Mouse (Mus musculus) midbrain, embryonic 10.5 days (tissue): ENCODE measurements at regions not wholly inside any gene's neighbourhood (a gene's known extent, or its start where the extent isn't known, plus 50 kb on each side); places are given as distances from the start of the nearest gene placed in this dataset.

Experiments used
- DNase-seq: peaks from one replicate; pipeline ENCODE4 v3.0.0-alpha.2; 2017; ENCODE audit warnings: low spot score
- H3K27ac ChIP-seq: fragments of 300-500 bp; sonication (generic); replicated peaks from 2 replicates; pipeline ENCODE4 v1.5.1; 2016; ENCODE audit warnings: mild to moderate bottlenecking
- H3K27me3 ChIP-seq: fragments of 300-500 bp; sonication (generic); 2 replicates; pipeline ENCODE4 v1.6.1; 2016; ENCODE audit warnings: low read depth, mild to moderate bottlenecking; ENCODE audit not compliant: poor library complexity, severe bottlenecking
- H3K36me3 ChIP-seq: fragments of 300-500 bp; sonication (generic); 2 replicates; pipeline ENCODE4 v1.6.1; 2016; ENCODE audit warnings: mild to moderate bottlenecking, moderate library complexity
- H3K4me1 ChIP-seq: fragments of 300-500 bp; sonication (generic); 2 replicates; pipeline ENCODE4 v1.6.1; 2016
- H3K4me3 ChIP-seq: fragments of 300-500 bp; sonication (generic); 2 replicates; pipeline ENCODE4 v1.5.1; 2016; ENCODE audit warnings: mild to moderate bottlenecking, moderate library complexity
- H3K9me3 ChIP-seq: fragments of 300-500 bp; sonication (generic); replicated peaks from 2 replicates; pipeline ENCODE4 v1.6.1; 2016; ENCODE audit warnings: mild to moderate bottlenecking
- WGBS: fragments of 180-500 bp; shearing (Covaris S2); methylation state at CpG from one replicate; pipeline ENCODE4 v1.1.7; 2016; 5-methylcytosine and 5-hydroxymethylcytosine counted together

DNA sequence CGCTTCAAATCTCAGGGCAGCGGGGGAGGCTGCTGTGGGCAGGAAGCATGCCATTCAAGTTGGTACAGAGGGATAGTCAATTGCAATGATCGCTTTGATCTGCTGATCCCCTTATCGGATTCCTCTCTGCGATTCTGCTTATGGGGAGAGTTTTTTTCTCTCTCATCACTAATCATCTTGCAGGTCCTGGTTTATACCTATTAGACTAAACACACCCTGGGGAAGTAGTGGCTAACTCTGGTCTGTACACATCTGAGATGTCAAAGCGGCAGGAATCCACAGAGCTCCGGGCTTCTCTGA lies 107.1 kb upstream of the Nebl start:
- WGBS = 41% methylated on average over 7 of the region's 7 CpGs
- H3K9me3 ChIP-seq = peaks cover 7% of the 10 kb centered on the region; the same call in 1 of the 2 replicates
- H3K27ac ChIP-seq = peak overlapping the region; percentile 82
- no peak for DNase-seq
- H3K4me3 ChIP-seq = peak overlapping the region; percentile 33
- H3K4me1 ChIP-seq = peaks cover 44% of the 10 kb centered on the region
- H3K36me3 ChIP-seq = no peaks in the 10 kb centered on the region
- peaks cover 68% of the 10 kb centered on the region for H3K27me3 ChIP-seq

- WGBS = 51% methylated on average over 14 of the region's 14 CpGs
- Histone ChIP-seq H3K4me3 (peak overlapping the region; percentile 33), H3K27me3 (peaks cover 64% of the 10 kb centered on the region), H3K9me3 (peaks cover 7% of the 10 kb centered on the region; the same call in 1 of the 2 replicates), H3K4me1 (peaks cover 44% of the 10 kb centered on the region), H3K27ac (peak overlapping the region; percentile 82), H3K36me3 (no peaks in the 10 kb centered on the region)
- peak; percentile 32 for DNase-seq
These were observed 106.5 kb upstream of the Nebl start for GRCm38 (mm10) chr2:17837541-17838380.

DNA sequence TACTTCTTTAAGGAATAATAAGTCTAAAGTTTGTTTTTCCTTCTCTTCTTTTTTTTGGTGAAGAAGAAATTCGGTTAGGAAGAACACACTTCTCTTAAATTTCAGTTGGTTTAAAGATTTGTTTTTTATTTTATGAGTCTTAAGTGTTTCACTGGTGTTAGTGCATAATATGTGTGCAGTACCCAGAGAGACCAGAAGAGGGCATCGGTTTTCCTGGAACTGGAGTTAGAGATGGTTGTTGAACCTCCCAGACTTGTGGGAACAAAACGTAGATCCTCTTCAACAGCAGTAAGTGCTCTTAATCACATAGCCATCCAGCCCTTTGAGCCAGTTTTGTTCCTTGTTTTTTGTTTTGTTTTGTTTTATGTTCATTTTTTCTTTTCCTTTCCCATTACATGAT lies 101.5 kb upstream of the Nebl start:
- WGBS = 74% methylated on average over 3 of the region's 3 CpGs
- no peak for DNase-seq
- no peak overlapping the region for H3K4me3 ChIP-seq

DNA sequence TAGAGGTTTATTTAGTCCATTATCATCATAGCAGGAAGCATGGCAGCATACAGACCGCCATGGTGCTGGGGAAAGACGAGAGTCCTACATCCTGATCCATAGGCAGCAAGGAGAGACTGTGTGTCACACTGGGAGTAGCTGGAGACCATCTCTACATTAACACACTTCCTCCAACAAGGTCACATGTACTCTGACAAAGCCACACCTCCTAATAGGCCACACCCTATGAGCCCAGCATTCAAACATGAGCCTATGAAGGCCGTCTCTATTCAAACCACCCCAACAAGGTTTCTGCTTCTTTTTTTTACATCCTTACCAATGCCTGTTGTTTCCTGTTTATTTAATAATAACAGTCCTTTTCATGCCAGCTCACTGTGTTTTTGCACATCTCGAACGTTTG lies 99.0 kb upstream of the Nebl start:
- Histone ChIP-seq H3K27ac (no peak overlapping the region), H3K36me3 (no peaks in the 10 kb centered on the region), H3K4me1 (peaks cover 6% of the 10 kb centered on the region), H3K9me3 (peaks cover under 1% of the 10 kb centered on the region; the same call in 1 of the 2 replicates), H3K27me3 (peaks cover 22% of the 10 kb centered on the region), H3K4me3 (no peak overlapping the region)
- 90% methylated on average over 5 of the region's 5 CpGs for WGBS
- no peak for DNase-seq

More for the DNA sequence above, 101.5 kb upstream of the Nebl start:
- H3K4me1 ChIP-seq = peaks cover 13% of the 10 kb centered on the region
- H3K27ac ChIP-seq = no peak overlapping the region
- peaks cover 36% of the 10 kb centered on the region for H3K27me3 ChIP-seq
- no peaks in the 10 kb centered on the region for H3K36me3 ChIP-seq
- H3K9me3 ChIP-seq = peaks cover 7% of the 10 kb centered on the region; the same call in 1 of the 2 replicates

DNA sequence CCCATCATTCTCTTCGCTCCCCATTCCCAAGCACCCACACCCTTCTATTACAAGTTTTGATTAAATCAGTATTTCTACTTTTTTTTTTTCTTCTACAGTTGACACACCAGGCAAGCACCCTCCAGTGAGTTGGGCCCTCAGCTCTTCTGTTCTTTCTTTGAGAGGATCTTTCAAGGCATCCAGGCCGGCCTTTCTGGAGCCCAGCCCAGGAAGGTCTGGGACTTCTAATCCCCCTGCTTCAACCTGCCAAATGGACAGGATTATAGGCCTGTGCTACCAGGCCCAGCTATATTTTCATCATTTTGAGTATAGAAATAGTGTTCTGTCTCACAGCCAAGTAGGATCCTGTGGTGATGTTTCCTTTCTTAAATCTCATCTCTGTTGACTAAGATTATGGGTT lies 94.0 kb upstream of the Nebl start:
- H3K27me3 ChIP-seq = peaks cover 26% of the 10 kb centered on the region
- H3K27ac ChIP-seq = no peak overlapping the region
- WGBS = 94% methylated on average over 2 of the region's 2 CpGs
- H3K36me3 ChIP-seq = no peaks in the 10 kb centered on the region
- 0 out of 2 replicates have a peak, but pooled peaks cover 5% of the 10 kb centered on the region for H3K4me1 ChIP-seq
- no peak for DNase-seq
- no peaks in the 10 kb centered on the region for H3K9me3 ChIP-seq
- no peak overlapping the region for H3K4me3 ChIP-seq

- Histone ChIP-seq H3K4me3 (no peak overlapping the region), H3K4me1 (0 out of 2 replicates have a peak, but pooled peaks cover 5% of the 10 kb centered on the region), H3K27ac (no peak overlapping the region), H3K27me3 (peaks cover 26% of the 10 kb centered on the region), H3K9me3 (no peaks in the 10 kb centered on the region), H3K36me3 (no peaks in the 10 kb centered on the region)
- WGBS = 89% methylated on average over 5 of the region's 5 CpGs
- DNase-seq = no peak
These were observed 92.9 kb upstream of the Nebl start for GRCm38 (mm10) chr2:17824176-17824575.

GRCm38 (mm10) chr2:17822621-17823006 lies 91.3 kb upstream of the Nebl start:
- 0 out of 2 replicates have a peak, but pooled peaks cover 5% of the 10 kb centered on the region for H3K4me1 ChIP-seq
- DNase-seq = no peak
- H3K27ac ChIP-seq = no peak overlapping the region
- H3K27me3 ChIP-seq = peaks cover 26% of the 10 kb centered on the region
- H3K36me3 ChIP-seq = no peaks in the 10 kb centered on the region
- no peaks in the 10 kb centered on the region for H3K9me3 ChIP-seq
- no peak overlapping the region for H3K4me3 ChIP-seq
- 93% methylated on average over 4 of the region's 4 CpGs for WGBS

GRCm38 (mm10) chr2:17821878-17822620 lies 90.8 kb upstream of the Nebl start:
- 0 out of 2 replicates have a peak, but pooled peaks cover 5% of the 10 kb centered on the region for H3K4me1 ChIP-seq
- no peaks in the 10 kb centered on the region for H3K9me3 ChIP-seq
- peaks cover 25% of the 10 kb centered on the region for H3K27me3 ChIP-seq
- H3K36me3 ChIP-seq = no peaks in the 10 kb centered on the region
- no peak for DNase-seq
- H3K27ac ChIP-seq = no peak overlapping the region
- 79% methylated on average over 13 of the region's 13 CpGs for WGBS
- no peak overlapping the region for H3K4me3 ChIP-seq

- Histone ChIP-seq H3K36me3 (no peaks in the 10 kb centered on the region), H3K4me3 (no peak overlapping the region), H3K27me3 (no peaks in the 10 kb centered on the region; the same call in 1 of the 2 replicates), H3K9me3 (no peaks in the 10 kb centered on the region), H3K27ac (peak overlapping the region; percentile 28), H3K4me1 (peaks cover 19% of the 10 kb centered on the region)
- peak; percentile 44 for DNase-seq
- 15% methylated on average over 7 of the region's 7 CpGs for WGBS
These were observed 80.8 kb upstream of the Nebl start for GRCm38 (mm10) chr2:17811943-17812670.
